Mouse (Mus musculus): Measurements from ENCODE around the gene Spata18. TPM values are rescaled to one million over a fixed set of nuclear protein-coding genes. Genes with fewer than 3 reads are reported as not detected.

Spata18 gene
- not detected for total RNA-seq (2021)
- long read RNA-seq, experiment 1, partial matches to known transcripts = 0 of 1 reads
- long read RNA-seq, experiment 1, other reads (novel, unspliced or antisense) = 1 of 1 reads
- long read RNA-seq, experiment 2 = 0 reads

DNA sequence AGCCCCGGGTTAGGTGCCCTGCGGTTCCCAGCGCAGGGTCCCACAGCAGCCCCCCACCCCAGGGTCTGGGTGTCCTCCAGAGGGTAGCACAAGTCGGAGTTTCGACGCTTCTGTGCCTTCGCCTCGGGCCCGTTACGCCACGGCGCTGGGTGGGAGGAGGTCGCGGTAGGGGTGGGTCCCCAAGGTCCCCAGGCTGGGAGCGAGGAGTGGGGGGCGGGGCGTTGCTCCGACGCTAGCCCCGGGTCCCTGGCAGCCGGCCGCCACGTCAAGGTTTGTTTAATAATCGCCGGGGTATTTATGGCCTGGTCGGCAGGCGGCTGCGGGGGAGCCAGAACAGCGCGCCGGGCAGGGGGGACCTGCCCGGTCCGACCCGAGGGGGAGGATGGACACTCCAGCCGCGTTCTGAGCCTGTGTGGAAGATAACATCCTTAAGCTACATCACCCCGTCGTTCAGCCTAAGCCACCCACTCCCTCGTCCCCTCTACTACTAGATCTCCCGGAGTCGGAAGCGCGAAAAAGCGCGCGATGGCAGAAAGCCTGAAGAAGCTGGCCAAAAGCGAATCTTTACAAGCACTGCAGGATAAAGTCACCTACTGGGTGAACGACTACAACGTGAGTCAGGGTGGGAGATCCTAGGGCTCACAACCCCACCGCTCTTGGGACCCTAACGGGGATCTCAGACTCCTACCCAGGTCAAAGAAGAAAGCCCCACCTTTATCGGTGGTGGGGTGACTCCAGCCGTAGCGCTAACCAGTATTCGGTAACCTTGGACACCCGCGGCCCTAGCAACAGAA is at the start of gene Spata18:
Gene Spata18 (plus strand): TSS at position 319 of the 794 bp plus-strand sequence.
- DNase-seq = no peak

DNA sequence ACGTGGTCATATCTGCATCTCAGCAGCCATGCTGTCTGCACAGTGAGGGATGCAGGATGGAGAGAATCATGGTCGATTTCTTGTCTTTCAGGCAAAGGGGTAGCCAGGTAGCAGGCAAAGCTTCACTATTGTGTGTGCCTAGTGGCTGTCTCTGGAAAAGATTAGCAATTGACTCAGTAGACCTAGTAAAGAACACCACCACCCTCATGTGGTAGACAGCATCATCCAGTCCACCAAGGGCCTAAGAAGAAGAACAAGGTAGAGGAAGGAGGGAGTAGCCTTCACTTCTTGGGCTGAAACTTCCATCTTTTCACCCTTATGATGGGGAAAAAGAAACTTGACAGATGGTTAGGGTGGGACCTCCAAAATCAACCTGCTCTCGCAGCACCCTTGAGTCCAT is 48.3 kb upstream of the Spata18 start:
- no peak for DNase-seq

DNA sequence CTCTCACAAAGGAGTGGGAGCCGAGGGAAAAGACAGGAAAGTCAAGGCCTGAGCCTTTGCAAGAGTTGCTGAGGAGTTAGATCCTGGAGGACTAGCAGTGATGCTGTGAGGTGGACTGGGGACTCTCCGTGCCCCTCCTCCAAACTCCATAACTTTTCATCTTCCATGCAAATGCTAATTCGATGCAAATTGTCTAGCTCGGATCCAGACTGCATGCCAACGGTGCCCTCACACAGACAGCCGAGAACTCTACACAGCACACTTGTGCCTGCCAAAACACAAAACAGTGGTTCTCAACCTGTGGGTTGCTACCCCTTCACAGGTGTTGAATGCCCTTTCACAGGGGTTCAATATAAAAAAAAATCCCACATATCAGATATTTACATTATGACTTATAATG is 46.6 kb upstream of the Spata18 start:
- no peak for DNase-seq

DNA sequence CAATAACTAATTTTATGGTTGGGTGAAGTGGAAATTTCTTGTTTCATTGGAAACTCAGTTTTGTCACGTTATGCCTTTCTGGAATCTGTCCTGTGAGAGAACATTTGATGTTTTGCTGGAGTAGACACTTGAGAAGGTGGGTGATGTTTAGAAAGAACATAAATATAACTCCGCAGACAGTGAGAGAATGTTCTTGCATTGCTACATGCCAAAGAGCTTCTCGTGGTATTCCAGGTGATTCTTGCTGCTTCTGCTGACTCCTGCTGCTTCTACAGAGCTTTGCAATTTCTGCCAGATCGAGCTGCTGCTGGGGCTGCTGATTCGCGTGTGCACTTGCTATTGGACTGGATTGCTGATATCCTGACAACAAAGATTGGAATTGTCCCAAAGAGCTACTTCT is 46.2 kb upstream of the Spata18 start:
- DNase-seq = no peak

DNA sequence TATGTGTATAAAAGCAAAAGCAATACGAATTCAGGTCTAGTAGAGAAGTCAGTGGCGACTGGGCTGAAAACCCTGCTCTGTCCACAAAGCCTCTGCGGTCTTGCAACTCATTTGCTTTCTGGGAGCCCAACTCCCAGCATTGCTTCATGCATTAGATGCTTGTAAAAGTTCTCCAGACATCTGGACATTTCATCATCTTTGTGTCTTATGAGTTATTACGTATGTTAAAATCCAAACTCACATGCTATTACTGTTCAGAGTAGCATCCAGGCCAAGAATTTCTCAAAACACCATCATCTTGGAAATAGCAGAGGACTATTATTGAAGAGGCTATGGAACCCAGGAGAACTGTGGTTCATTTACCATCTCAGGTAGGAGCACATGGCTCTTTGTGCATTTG is 40.1 kb upstream of the Spata18 start:
- DNase-seq = no peak

DNA sequence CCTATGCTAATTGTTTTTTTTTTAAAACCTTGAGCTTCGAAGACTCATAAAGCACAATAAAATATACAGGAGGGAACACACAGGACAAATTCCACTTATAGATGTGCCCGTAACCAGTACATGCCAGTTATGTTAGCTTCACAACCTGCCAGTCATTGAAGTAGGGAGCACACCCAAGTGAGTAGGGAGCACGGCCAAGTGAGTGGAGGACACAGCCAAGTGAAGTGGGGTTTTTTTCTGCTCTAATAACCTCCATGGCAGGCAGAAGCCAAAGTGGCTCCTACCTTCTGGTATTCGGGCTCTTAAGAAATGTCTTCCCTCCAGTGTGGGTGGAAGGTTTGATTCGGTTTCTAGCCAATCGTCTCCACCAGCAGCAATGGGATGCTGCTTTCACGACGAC is 37.9 kb upstream of the Spata18 start:
- DNase-seq = no peak

DNA sequence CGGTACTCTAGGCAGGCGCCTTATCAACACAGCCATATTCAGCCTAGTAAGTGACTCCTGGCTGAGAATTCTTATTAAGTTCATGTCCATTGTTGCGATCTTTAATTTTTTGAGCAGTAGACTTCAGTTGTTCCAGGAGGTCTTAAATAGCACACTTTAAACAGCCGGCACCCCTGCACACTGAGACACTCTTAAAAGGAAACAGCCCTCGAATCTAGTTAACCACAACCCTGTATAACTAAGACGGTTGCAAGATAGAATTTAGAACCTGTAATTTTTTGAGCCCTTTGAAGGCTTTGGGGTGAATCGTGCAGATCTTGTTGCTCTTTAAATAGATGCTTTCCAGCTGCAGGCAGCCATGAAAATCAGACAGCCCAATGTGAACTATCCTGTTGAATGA is 36.0 kb upstream of the Spata18 start:
- no peak for DNase-seq

DNA sequence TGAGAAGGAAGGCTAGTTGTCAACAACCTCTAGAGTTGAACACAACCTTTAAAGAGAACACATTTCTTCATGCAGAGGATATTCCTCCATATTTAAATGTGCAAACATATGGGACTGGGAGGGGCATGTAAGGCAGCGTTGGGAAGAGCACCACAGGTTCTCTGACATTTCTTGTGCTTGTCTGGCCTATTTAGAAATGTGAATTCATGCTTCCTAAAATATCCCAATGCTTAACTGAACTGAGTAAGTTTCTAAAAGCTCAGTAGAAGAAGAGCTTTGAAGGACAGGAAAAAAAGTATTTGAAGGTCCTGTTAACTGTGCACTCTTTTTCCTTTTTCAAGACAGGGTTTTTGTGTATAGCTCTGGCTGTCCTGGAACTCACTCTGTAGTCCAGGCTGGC is 32.2 kb upstream of the Spata18 start:
- DNase-seq = no peak

DNA sequence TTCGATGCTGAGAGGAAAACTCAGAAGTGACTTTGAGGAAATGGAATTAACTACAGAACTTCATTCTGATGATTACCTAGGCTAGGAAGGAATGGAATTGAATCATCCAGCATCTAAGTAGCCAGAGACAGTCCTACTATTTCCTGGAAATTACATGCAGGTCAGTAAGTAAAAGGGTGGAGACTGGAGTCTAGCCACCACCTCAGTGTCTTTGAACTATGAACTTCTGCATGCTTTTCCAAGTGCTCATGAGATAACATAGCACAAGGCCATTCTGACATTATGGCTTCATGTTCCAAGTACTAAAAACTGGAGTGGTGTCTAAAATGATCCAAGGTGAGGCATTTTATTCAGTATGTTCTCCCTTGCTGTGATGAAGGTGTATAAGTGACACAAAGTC is 25.7 kb upstream of the Spata18 start:
- DNase-seq = no peak

DNA sequence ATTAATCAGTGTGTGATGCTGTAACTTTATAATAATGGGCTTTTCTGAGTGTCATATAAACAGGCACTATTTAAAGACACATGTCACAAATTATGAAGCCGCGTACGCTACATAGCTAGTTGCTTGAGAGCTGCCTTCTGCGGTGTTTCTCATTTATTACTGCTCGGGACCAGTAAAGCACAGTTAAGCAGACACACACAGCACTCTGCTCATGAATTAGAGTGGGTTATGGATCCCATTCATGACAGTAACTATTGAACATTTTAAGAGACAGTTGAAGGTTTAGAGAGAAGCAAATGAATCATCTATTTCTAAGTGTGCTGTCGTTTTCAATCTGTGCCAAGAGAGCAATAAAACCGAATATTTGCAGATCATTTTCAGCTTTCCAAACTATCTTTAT is 24.3 kb upstream of the Spata18 start:
- no peak for DNase-seq

DNA sequence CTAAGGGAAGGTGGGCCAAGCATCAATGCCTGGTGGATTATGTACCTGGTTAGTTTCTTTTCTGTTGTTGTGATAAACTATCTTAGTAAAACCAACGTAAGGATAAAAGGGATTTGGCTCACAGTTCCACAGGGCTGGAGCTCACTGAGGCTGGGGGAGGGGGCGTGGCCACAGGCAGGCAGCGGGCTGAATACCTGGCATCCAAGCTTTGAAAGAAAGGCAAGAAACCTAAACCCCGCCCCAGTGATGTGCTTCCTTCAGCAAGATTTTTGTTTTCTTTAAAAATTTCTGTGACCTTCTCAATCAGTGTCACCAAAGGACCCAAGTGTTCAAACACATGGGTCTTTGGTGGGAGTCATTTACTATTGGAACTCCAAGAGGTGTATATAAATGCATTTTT is 23.6 kb upstream of the Spata18 start:
- DNase-seq = no peak

DNA sequence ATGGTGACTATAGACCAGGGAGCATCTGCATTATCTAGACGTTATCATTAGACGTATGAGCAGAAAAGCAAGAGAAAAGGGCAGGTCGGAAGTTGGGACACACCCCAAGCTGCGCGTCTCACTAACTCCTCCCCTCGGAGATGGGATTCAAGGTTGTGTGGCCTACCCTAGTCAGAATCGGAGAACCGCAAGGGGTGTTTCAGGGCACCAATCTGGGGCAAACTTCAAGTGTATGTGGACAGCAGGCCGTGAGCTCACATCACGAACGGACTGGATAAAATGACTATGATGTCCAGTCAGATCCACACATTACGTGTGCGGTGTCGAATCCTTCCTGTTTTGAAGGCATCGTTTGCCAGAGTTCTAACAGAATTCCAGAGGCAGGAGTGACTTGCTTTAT is 23.2 kb upstream of the Spata18 start:
- DNase-seq = no peak

DNA sequence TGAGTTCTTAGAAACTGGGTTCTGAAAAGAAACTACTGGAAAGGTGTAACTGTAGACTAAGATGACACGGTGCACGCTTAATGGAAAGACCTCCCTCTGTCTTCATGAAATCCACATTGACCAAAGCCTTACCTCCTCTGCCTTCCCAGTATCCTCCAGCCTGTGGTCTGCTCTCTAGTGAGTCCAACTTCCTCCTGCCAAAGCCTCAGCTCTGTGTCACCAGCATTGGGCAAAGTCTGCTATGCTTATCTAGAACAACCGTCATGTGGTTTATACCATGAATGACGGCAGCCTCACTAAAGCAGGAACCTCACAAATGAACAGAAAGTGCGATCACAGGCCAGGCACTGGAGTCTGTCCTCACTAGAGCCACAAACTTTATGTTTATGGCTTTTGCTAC is 21.0 kb upstream of the Spata18 start:
- no peak for DNase-seq

DNA sequence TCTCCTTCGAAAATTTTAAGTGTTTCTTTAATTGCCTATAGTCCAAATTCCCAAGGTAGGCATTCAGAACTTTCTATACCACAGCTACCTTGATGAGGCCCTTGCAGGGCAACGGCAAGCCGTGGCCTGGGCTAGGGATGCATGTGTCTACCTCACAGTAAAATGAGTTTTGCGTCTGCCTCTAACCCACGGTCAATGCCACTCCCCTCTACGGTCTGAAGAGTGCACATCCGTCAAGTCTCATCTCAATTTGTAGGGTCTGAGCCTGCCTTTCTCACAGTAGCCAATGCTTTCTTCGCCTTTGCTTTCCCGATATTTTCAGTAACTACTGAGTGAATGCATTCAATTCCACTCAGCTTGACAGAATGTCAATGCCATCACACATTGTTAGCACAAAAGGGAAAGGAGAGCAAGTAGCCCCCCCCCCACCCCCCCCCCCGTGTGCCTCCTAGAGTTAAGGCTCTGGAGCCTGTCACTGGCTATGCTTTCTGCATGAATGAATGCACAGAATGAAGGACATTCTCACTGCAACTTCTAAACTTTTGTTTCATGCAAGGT is 20.1 kb upstream of the Spata18 start:
- no peak for DNase-seq

DNA sequence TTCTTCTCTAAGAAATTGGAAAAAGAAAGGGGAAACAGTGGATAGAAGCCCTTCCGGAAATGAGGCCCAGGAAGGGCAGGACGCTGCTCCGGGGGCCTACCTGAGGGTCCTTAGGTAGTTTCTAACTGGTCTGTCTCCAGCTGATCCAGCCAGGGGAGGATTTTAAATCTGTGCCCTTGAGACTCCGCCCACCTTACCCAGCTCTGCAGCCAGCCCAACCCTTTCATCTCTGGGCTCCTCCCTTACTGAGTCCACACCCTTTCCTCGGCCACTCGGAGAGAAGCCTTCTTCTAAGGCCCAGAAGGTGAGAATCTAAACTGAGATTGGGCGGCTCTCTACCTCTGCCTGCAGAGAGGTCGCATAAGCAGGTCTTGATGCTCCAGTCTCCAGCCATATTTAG is 18.9 kb upstream of the Spata18 start, which contains the start of gene Lrrc66:
Gene Lrrc66 (minus strand): TSS at position 236 of the 400 bp plus-strand sequence.
- DNase-seq = no peak

DNA sequence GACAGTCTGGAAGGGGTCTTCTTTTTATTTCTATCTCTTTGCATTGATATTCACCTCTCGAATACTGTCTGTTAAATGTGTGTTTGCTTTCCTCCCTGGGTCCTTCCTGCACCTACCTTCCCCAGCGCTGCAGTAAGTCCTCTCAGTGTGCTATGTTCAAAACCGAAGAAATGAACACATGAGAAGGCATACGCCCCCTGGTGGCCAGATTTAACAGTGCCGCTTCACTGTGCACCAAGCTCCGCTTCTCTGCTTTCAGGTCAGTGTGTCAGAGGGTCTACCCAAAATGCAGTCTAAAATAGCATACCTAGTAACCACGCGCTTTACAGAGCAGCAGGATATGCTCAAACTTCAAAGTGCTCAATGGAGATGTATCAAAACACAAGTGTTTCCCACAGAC is 18.0 kb upstream of the Spata18 start:
- peak; percentile 31 for DNase-seq

DNA sequence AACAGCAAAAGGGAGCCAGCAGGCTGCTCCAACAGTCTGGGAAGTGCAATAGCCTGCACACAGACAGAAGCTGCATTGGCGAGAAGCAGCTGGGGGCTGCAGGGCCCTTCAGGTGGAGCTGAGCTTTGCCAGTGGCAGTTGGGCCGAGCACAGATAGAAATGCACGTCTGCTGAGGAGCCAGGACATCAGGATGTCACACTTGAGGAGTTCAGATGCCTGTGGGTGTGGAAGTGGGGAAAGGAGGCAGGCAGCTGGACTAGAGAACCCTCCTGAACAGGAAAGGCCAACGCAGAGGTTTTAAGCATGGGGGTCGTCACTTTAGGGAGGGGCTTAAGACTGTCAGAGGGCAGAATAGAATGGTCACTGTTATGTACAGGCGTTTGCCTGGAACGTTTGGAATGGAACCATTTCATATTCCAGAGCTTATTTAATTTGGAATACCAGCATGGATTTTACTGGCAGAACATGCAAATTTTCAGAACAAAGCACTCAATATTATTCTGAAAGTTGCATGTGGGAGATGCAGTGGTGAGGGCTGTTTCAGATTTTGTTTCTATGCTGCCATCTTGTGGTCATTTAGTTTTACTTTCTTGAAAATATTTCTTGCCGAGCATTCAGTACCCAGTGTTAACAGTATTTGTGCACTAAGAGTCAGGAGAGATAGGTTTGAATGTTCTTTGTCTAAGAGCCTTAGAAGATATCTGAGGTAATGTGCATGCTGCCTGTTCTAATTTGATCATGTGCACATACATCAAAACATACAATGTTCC is 13.7 kb upstream of the Spata18 start:
- DNase-seq = no peak

DNA sequence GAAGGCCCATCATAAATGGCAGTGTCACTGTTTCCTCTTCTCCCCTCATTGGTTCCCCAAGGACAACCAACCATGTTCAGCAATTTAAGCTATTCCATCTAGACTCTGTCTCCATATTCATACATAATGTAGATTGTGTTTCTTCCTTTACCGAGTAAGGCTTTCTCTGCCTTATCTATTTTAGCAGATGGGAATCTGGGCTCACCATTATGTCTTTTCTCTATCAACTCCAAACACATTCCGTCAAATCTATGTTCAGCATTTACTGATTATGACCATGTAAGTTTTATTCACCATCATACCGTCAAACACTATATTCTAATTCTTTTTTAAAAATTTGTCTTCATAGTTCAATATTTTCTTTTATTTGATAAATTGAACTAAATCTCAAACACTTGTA is 10.1 kb upstream of the Spata18 start:
- no peak for DNase-seq

DNA sequence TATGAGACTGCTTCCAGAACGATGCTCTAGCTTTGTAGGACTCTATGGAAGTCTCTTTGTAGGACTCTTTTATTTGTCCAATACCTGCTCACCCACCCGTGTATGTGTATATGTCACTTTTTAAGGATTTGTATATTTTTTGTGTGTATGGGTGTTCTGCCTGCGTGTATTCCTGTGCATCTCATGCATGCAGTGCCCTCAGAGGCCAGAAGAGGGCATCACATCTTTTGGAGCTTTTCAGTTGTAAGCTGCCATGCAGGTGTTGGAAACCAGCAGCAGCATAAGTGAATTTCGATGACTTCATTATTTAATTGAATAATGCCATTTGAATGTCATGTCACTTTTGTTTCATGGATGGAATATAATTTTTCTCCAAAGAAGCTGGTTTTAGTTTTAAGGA is 9.1 kb upstream of the Spata18 start:
- DNase-seq = no peak

DNA sequence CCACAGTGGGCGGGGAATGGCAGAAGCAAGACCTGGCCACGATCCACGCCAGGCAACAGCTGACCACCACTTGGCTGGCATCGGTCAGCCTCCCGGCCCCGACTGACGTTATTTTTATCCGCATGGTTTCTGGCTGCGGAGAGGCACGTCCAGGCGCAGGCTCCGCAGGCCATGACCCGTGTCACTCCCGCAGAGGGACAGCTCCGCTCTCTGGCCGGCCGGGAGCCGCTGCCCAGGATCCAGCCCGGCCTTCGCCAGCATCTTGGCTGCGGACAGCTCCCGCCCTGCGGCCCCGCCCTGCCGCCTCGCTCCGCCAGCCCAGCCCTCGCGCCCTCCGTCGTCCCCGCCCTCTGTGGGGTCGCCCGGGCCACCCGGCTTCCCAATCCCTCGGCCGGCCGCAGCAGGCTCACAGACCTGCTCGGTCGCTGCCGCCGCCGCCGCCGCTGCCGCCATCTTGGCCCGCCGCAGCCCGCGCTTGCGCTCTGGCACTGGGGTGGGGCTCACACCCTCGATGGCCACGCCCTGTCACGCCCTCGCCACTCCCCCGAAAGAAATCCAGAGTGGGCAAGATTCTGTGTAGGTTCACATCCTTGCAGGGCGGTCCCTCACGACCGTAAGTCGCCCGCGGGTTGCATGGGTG is 3.8 kb upstream of the Spata18 start, which contains the start of gene Sgcb:
Gene Sgcb (minus strand): TSS at position 530 of the 640 bp plus-strand sequence.
- peak; percentile 87 for DNase-seq

DNA sequence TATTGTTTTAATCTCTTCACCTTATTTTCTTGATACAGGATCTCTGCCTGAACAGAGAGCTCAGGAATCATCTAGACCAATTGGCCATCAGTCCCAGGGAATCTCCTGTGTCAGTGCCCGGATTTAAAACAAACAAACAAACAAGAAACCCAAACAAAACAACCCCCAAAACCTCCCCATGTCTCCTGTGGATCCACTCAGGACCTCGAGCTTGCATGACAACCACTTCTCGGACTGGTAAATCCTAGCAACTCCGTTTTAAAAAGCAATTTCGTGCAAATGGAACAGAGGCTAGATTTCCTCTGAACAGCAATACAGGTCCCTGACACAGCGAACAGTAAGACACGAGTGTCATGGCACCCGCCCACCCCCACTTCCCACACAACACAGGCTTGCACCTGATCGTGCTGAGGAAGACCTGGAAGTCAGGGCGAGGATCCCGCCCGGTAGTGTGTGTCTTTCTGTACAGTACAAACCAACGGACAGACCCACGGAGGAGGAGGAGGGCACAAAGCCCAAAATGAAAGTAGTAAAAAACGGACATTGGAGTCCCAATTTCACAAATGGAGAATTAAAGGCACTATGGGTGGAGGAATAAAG is 714 bp upstream of the Spata18 start:
- no peak for DNase-seq

DNA sequence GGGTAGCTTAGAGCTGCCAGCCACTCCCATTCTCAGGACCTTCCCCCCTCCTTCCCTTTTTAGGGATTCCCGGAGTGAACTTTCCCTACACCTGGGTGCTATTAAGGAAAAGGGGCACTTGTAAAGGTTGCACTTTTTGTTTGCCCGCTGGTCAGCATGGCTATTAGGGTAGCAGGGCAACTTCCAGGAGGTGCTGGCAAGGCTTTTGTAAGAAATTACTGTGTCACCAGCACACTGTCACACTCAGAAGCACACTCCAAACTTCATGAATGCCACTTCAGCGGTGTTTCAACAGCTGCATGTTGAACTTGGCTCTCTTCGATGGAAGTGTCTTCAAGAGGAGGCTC is 649 bp downstream of the Spata18 start:
- DNase-seq = no peak
